Mouse (Mus musculus): ENCODE results near the gene Gm11020. TPM values are rescaled to one million over a fixed set of nuclear protein-coding genes. Genes with fewer than 3 reads are reported as not detected.

Gene Gm11020
- polyA plus RNA-seq, 1 experiment from 2014 or later: not detected

GRCm38 (mm10) chr8:104369591-104369990, 48.2 kb downstream of the Gm11020 start:
- ATAC-seq (ENCODE audit: insufficient number of reproducible peaks, low FRiP score, low TSS enrichment, low read depth): no peak
- no peak overlapping the region for H3K4me2 ChIP-seq (replicated peaks)
- H3K4me1 ChIP-seq: peaks cover 25% of the 10 kb centered on the region
- no peaks in the 10 kb centered on the region for H3K9me3 ChIP-seq (replicated peaks)
- no peak overlapping the region for H3K27ac ChIP-seq (replicated peaks)
- no peaks in the 10 kb centered on the region for H3K27me3 ChIP-seq
- no peaks in the 10 kb centered on the region for H3K36me3 ChIP-seq
- 77% methylated on average over 12 of the region's 12 CpGs for WGBS
- no peak overlapping the region for H3K4me3 ChIP-seq (replicated peaks)
- no peak overlapping the region for H3K9ac ChIP-seq

- no peak; the same call in 1 of the 2 replicates for ATAC-seq (ENCODE audit: insufficient number of reproducible peaks, low FRiP score, low TSS enrichment, low read depth)
- Histone ChIP-seq H3K9ac (no peak overlapping the region), H3K27ac (replicated peaks) (no peak overlapping the region), H3K36me3 (no peaks in the 10 kb centered on the region), H3K4me3 (replicated peaks) (no peak overlapping the region), H3K4me2 (replicated peaks) (no peak overlapping the region), H3K9me3 (replicated peaks) (no peaks in the 10 kb centered on the region), H3K4me1 (peaks cover 29% of the 10 kb centered on the region), H3K27me3 (no peaks in the 10 kb centered on the region)
- WGBS: 72% methylated on average over 6 of the region's 6 CpGs
Observed at GRCm38 (mm10) chr8:104370071-104370470, 48.7 kb downstream of the Gm11020 start.

GRCm38 (mm10) chr8:104371121-104371520, 49.8 kb downstream of the Gm11020 start:
- Histone ChIP-seq H3K36me3 (no peaks in the 10 kb centered on the region), H3K4me3 (replicated peaks) (no peak overlapping the region), H3K27ac (replicated peaks) (no peak overlapping the region), H3K9me3 (replicated peaks) (no peaks in the 10 kb centered on the region), H3K9ac (no peak overlapping the region), H3K4me2 (replicated peaks) (no peak overlapping the region), H3K27me3 (no peaks in the 10 kb centered on the region), H3K4me1 (peaks cover 39% of the 10 kb centered on the region)
- no peak for ATAC-seq (ENCODE audit: insufficient number of reproducible peaks, low FRiP score, low TSS enrichment, low read depth)
- WGBS: 87% methylated on average over 6 of the region's 6 CpGs

Other genes with a start within 250 kb of the Gm11020 start
- gene Cdh5, start 219.9 kb upstream of the Gm11020 start, polyA plus RNA-seq (2015; fragmentation: Nextera tagmentation; extraction: Ambion mirVana): 32.7 and 33.3 TPM in 2 replicates
- 2.4 and 2.6 TPM in 2 replicates for gene Bean1, start 151.1 kb upstream of the Gm11020 start, polyA plus RNA-seq (2015; fragmentation: Nextera tagmentation; extraction: Ambion mirVana)
- gene Tk2, start 73.0 kb upstream of the Gm11020 start, polyA plus RNA-seq (2015; fragmentation: Nextera tagmentation; extraction: Ambion mirVana): 19.1 and 20.4 TPM in 2 replicates
- gene Cklf, start 70.7 kb upstream of the Gm11020 start, polyA plus RNA-seq (2015; fragmentation: Nextera tagmentation; extraction: Ambion mirVana): 39.4 and 49.7 TPM in 2 replicates
- not detected in 2 replicates for gene Cmtm2a, start 28.4 kb upstream of the Gm11020 start, polyA plus RNA-seq (2015; fragmentation: Nextera tagmentation; extraction: Ambion mirVana)
- not detected in 2 replicates for gene Gm45711, start 11.5 kb upstream of the Gm11020 start, polyA plus RNA-seq (2015; fragmentation: Nextera tagmentation; extraction: Ambion mirVana)
- not detected in 2 replicates for gene Cmtm1, start 11.4 kb upstream of the Gm11020 start, polyA plus RNA-seq (2015; fragmentation: Nextera tagmentation; extraction: Ambion mirVana)
- gene Cmtm2b, start 663 bp downstream of the Gm11020 start, polyA plus RNA-seq (2015; fragmentation: Nextera tagmentation; extraction: Ambion mirVana): not detected in 2 replicates
- 175 and 176 TPM in 2 replicates for gene Cmtm3, start 17.8 kb downstream of the Gm11020 start, polyA plus RNA-seq (2015; fragmentation: Nextera tagmentation; extraction: Ambion mirVana)
- gene Cmtm4, start 74.2 kb downstream of the Gm11020 start, polyA plus RNA-seq (2015; fragmentation: Nextera tagmentation; extraction: Ambion mirVana): 2.9 and 3.4 TPM in 2 replicates
- 63.0 and 66.3 TPM in 2 replicates for gene Dync1li2, start 121.5 kb downstream of the Gm11020 start, polyA plus RNA-seq (2015; fragmentation: Nextera tagmentation; extraction: Ambion mirVana)
- gene Terb1, start 188.3 kb downstream of the Gm11020 start, polyA plus RNA-seq (2015; fragmentation: Nextera tagmentation; extraction: Ambion mirVana): 0.48 and 0.55 TPM in 2 replicates
- 91.9 and 94.5 TPM in 2 replicates for gene Nae1, start 213.1 kb downstream of the Gm11020 start, polyA plus RNA-seq (2015; fragmentation: Nextera tagmentation; extraction: Ambion mirVana)
- 1.1 and 1.2 TPM in 2 replicates for gene Car7, start 213.1 kb downstream of the Gm11020 start, polyA plus RNA-seq (2015; fragmentation: Nextera tagmentation; extraction: Ambion mirVana)

Measured in embryonic facial prominence, embryonic 15.5 days (tissue).